Mouse (Mus musculus) embryonic fibroblast, embryonic 13.5 days (primary cell): ENCODE measurements around the gene Lix1l.

Experiments
- CTCF ChIP-seq: IDR thresholded peaks from 2 replicates; pipeline ENCODE4 v1.5.1; 2011; ENCODE audit warnings: mild to moderate bottlenecking, control low read depth, low read length, moderate library complexity, borderline replicate concordance; ENCODE audit not compliant: insufficient read depth
- POLR2A ChIP-seq: IDR thresholded peaks from 2 replicates; pipeline ENCODE4 v1.6.1; 2011; ENCODE audit warnings: low read depth, mild to moderate bottlenecking, control low read depth, low read length, moderate library complexity

DNA sequence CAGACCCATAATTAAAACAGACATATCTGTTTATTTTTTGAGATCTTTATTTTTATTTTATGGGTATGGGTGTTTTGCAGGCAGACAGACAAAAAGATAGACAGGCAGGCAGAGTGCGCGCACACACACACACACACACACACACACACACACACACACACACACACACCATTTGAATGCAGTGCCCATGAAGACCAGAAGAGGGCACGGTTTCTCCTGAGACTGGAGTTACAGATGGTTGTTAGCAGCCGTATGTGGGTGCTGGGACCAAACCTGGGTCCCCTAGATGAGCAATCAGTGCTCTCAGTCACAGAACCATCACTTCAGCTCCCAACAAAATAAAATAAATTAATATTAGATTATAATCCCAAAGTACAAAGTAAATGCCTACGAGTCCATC lies 17.6 kb upstream of the Lix1l start:
- TF ChIP-seq POLR2A (no peak), CTCF (no peak)
